Mouse (Mus musculus) left cerebral cortex, adult 11 months (tissue): ENCODE results near the gene Acta1.

Experiments
- DNase-seq: peaks from one replicate; pipeline ENCODE4 v3.0.0; 2022; ENCODE audit warnings: low spot score

The Acta1 gene

GRCm38 (mm10) chr8:123894502-123895097, at the start of gene Acta1:
Acta1 (minus strand) TSS chr8:123894751.
- DNase-seq = no peak

DNA sequence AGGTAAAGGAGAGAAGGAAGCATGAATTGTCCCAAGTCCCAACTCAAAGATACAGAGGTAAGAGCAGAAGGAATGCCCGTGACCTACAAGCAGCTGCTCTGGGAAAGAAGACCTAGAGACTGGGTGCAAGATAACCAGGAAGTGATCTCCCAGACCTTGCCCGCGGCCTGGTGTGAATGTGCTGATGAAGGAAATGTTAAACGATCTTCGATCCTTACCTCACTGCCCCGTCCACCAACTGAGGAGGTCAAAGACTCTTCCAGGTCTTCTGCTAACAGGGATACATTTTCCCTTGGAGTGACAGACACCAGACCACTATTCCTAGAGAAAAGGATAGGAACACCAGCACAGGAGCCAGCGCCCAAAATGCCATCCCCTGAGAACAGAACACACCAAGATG, 34.5 kb upstream of the Acta1 start:
- no peak for DNase-seq

DNA sequence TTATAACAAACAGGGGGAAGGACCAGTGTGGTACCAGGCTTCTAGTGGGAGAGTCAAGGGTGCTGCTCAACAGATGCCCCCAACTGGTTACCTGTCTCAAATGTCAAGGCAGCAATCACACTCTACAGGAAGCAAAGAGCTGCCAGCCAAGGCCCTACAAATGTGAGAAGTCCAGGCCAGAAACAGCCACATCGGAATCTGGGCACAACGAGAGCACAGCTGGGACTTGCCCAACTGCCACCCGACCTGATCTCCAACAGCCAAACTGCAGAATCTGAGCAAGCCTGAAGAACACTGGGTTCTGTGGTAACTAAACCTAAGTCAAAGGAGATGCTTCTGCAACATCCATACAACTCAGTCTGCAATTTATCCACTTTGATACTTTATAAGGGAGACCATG, 31.1 kb upstream of the Acta1 start:
- no peak for DNase-seq

- DNase-seq = peak; percentile 80
These were observed 30.2 kb upstream of the Acta1 start for GRCm38 (mm10) chr8:123924719-123925118.

GRCm38 (mm10) chr8:123914635-123915034, 20.1 kb upstream of the Acta1 start:
- DNase-seq = no peak

- DNase-seq = peak; percentile 33
These were observed 17.7 kb upstream of the Acta1 start for GRCm38 (mm10) chr8:123912265-123912664.

- DNase-seq = no peak
These were observed 13.1 kb upstream of the Acta1 start for GRCm38 (mm10) chr8:123907604-123908003.

DNA sequence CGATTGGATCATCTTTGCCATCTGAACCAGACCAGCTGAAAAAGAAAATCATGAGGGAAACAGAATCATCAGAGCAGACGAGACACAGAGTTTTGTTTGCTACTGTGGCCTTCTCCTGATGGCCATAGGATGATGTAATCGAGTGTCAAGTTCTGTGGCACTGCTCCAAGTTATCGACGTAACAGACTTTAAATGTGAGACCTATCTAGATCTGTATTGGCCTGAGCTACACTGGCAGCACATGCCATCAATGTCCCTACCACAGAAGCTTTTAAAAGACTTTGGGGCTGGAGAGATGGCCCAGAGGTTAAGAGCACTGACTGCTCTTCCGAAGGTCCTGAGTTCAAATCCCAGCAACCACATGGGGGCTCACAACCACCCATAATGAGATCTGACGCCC, 8.1 kb upstream of the Acta1 start:
- no peak for DNase-seq

DNA sequence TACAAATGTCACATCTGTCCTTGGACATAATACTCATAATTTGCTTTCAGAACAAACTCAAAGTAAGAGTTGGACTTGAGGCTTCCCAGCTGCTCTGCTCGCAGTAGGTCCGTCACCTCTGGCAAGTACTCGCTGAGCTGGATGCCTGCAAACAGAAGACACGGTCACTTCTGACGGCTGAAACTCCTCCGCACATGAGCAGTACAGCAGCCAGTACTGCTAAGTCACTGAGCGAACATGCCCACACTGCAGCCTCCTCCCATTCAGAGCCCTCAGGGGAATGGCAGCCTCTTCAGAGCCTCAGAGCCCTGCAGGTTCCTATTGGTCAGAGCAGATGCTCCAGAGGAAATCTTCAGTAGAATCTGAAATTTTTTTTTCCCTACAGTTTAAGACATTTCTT, 4.8 kb upstream of the Acta1 start:
- no peak for DNase-seq

DNA sequence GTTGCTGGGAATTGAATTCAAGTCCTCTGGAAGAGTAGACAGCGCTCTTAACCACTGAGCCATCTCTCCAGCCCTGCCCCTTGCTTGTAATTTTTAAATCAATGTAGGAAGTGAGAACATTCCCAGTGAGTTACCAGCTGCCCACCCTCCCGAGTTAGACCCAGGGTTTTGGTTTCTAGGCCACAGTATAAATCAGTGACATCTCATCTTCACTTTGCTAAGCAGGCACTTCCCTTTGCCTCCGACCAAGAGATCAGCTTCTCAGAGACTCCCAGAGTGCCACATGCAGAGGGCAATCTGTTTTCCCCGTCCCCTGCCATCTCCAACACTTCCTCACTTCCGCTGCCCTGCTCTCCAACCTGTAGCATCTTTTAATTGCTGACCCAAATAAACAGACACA, 4.0 kb upstream of the Acta1 start:
- DNase-seq = no peak

DNA sequence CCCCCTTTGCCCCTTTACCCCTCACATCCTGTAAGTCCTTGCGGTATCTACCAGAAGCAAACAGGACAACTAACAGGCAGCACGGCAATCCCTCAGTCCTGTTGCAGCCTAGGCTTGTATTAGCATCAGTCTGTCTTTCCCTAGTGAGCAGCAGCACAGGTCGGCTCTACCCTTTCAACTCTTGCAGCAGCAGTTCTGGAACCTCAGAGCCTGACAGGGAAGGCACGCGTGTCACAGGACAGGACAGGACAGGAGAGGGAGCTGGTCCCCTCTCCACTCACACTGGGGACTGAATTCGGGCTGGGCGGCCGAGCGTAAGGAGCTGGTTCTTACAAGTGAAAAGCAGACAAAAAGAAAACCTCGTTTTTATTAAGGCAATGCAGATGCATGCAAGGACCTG, 2.2 kb upstream of the Acta1 start:
- DNase-seq = no peak

DNA sequence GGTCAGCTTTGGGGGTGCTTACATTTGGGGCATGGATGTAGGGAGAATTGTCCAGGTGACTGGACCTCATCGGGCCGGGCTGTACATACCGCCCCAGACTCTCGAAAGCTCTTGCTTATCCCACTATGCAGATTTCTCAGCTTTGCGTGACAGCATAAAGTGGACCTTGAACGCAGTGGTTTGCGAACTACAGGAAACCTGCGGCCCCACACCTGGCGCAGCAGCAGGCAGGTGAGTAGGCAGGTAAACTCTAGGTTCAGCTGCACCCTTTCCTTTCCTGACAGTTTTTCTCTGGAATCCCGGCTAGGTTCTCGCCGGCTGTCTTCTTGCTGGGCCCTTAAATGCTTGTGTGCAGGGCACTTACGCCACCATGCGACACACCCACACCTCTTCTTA, 1.8 kb upstream of the Acta1 start:
- DNase-seq = no peak

DNA sequence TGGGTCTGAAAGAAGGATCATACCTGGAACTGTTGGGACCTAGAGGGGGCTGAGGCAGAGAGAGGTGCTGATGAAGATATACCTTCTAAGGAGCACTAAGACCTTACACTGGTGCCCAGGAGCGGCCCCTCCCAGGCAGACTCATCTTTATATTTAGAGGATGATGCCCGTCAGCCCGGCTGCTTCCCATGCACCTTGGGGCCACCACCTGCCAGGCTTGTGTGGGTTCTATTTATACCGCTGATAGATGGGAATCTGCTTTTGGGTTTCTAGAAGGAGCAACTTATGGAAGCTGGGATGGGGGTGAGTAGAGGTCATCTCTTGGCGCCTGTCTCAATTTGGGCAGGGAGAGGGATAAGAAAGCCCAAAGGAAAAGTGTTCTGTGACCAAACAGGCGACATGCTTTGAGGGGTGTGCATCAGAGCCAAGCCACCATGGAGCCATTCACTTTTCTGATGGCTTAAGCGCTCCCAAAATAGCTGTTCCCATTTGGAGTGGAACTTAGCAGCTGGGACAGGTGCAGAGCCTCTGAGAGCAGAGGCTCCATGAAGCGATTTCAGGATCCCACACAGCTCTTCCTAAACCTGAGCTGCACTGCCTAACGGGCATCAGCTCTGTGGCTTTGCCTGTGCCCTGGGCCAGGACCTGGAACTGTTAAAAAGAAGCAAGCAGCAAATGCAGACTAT, 1.3 kb upstream of the Acta1 start:
- DNase-seq = no peak

DNA sequence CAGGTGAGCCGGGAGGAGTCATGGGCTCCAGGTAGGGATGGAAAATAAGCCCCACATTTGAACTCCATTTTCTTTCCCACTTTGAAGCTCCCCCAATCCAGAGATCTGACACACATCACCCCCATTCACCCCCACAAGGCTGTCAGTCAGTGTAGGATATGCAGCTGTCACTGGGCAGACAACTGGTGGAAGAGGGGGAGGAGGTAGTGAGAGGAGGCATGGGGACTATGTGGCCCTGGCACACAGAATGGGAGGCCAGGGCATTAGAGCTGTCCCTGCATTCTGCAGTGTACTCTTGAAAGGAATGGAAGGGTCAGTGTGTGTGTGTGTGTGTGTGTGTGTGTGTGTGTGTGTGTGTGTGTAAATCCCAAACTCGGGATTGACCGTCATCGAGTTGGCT, 679 bp upstream of the Acta1 start:
- DNase-seq = no peak

DNA sequence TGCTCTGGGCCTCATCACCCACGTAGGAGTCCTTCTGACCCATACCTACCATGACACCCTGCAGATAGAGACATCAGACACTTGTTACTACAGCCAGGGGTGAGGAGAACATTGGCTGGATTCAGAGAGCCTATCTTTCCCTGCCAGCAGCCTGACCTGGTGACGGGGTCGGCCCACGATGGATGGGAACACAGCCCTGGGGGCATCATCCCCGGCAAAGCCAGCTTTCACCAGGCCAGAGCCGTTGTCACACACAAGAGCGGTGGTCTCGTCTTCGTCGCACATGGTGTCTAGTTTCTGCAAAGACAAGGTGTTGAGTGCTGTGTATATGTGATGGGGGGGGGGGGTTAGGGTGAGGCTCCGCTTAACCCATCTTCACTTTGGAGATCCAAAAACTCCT, 1.1 kb downstream of the Acta1 start:
- no peak for DNase-seq

DNA sequence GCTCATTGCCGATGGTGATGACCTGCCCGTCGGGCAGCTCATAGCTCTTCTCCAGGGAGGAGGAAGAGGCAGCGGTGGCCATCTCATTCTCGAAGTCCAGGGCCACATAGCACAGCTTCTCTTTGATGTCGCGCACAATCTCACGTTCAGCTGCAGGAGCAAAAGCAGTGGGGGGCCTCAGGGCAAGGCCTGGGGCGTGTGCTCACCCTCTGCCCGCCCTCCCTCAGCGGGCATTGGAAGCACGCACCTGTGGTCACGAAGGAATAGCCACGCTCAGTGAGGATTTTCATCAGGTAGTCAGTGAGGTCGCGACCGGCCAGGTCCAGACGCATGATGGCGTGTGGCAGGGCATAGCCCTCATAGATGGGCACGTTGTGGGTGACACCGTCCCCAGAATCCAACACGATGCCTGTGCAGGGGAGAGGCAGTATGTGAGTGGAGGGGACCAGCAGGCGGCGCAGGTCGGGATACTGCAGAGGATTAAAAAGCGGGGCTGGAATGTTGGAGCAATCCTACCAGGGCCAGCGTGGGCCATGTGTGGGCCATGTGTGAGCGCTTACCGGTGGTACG, 1.9 kb downstream of the Acta1 start:
- no peak for DNase-seq

- DNase-seq = peak; percentile 80
These were observed 2.5 kb downstream of the Acta1 start for GRCm38 (mm10) chr8:123891883-123892585.

DNA sequence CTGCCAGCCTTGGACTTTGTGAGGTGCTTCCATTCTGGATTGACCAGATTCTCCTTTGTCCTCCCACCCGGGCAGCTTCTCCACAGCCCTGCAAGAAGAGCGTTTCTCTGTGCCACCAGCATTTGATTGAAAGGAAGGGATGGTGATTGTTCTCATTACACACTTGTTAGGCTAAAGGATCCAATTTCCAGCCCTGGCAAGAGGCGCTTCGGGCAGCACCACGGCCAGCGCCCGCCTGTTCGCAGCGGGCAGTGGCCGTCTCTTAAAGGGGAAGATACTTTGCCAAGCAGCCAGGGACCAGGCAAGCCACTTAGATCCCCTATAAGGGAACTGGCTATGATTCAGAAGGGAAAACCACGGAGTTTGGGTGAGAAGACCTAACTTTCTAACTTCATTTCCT, 3.3 kb downstream of the Acta1 start:
- no peak for DNase-seq

DNA sequence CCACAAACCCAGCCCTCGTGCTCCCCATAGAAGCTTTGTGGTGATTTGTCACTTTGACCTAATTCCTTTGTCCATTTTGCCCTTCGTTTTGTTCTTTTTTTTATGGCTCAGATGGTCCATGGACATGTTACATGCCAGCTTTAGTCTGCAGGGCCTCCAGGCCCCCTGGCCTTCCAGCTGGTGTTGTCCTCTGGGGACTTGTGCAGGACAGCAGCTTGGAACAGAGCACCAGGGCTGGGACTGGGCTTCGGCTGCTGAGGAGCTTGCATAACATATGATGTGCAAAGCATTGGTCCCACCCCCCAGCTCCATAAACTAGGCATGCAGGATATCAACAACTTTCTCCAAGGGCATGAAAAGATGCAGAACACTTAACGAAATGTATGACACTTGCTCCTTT, 4.8 kb downstream of the Acta1 start:
- no peak for DNase-seq

DNA sequence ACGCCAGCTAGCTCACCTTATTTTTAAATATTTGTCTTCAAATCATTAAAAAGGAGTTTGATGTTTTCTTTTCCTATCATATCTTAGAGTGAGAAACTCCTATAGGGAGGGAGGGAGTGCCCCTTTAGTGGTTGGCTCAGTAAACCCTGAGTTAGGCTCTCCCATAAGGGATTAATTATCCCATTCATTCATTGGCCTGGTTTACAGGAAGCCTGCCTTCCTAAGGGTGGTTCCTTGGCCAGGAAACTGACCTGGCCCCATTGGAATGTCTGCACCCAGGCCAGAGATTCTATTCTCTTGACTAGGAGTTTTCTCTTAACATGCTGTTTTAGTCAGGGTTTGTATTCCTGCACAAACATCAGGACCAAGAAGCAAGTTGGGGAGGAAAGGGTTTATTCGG, 6.6 kb downstream of the Acta1 start:
- no peak for DNase-seq

GRCm38 (mm10) chr8:123887163-123887562, 7.4 kb downstream of the Acta1 start:
- no peak for DNase-seq

GRCm38 (mm10) chr8:123884721-123885565, 9.6 kb downstream of the Acta1 start:
- DNase-seq = peak; percentile 77
